ENCODE assay signal across 9 mouse cellular contexts in genomic region chr3:95988969-95989368, GRCm38 (mm10). TPM values are rescaled to one million over a fixed set of nuclear protein-coding genes. Genes with fewer than 3 reads are reported as not detected.
DNase-seq lines count a peak whose midpoint lies in the region; ATAC-seq lines count a peak whose summit lies in the region.
"Had no signal": no experiment of that assay in that cellular context is flagged by ENCODE, and none has a peak within 500 bp of the region (broad histone marks: within the 10 kb centered on the region; RNA-seq: fewer than 3 reads in every experiment).

No protein-coding gene starts in this region.

- H3K27ac ChIP-seq in midbrain, embryonic 13.5 days: peak overlapping the region; percentile 30; the same call in 1 of the 2 replicates
- H3K27ac ChIP-seq in midbrain, embryonic 16.5 days (ENCODE audit: low read length): no peak overlapping the region
- H3K27ac ChIP-seq in liver, embryonic 12.5 days: no peak overlapping the region
- no peak overlapping the region; the same call in 1 of the 2 replicates for H3K27ac ChIP-seq in forebrain, embryonic 13.5 days
- H3K27ac ChIP-seq: neural tube, embryonic 12.5 days had no signal

- H3K36me3 ChIP-seq in midbrain, embryonic 13.5 days: peaks cover 55% of the 10 kb centered on the region
- H3K36me3 ChIP-seq in midbrain, embryonic 16.5 days (ENCODE audit: control insufficient read depth, insufficient read depth, low read length): peaks cover 24% of the 10 kb centered on the region
- H3K36me3 ChIP-seq in liver, embryonic 12.5 days: peaks cover 32% of the 10 kb centered on the region
- peaks cover 62% of the 10 kb centered on the region for H3K36me3 ChIP-seq in forebrain, embryonic 13.5 days (ENCODE audit: poor library complexity, severe bottlenecking)

- no peak for ATAC-seq in midbrain, embryonic 13.5 days
- no peak for ATAC-seq in midbrain, embryonic 16.5 days
- no peak for ATAC-seq in liver, embryonic 12.5 days
- no peak for ATAC-seq in forebrain, embryonic 13.5 days

- no peaks in the 10 kb centered on the region for H3K27me3 ChIP-seq in midbrain, embryonic 13.5 days
- no peaks in the 10 kb centered on the region for H3K27me3 ChIP-seq in midbrain, embryonic 16.5 days (ENCODE audit: control insufficient read depth, insufficient read depth, low read depth, low read length)
- peaks cover 35% of the 10 kb centered on the region for H3K27me3 ChIP-seq in liver, embryonic 12.5 days (replicated peaks)
- no peaks in the 10 kb centered on the region for H3K27me3 ChIP-seq in forebrain, embryonic 13.5 days
- H3K27me3 ChIP-seq: neural tube, embryonic 12.5 days had no signal

- H3K9me3 ChIP-seq in midbrain, embryonic 13.5 days: no peaks in the 10 kb centered on the region
- H3K9me3 ChIP-seq in midbrain, embryonic 16.5 days (replicated peaks; ENCODE audit: control insufficient read depth, low read length, poor library complexity, severe bottlenecking): no peaks in the 10 kb centered on the region
- no peaks in the 10 kb centered on the region for H3K9me3 ChIP-seq in liver, embryonic 12.5 days (replicated peaks)
- no peaks in the 10 kb centered on the region for H3K9me3 ChIP-seq in forebrain, embryonic 13.5 days (replicated peaks)
- H3K9me3 ChIP-seq: neural tube, embryonic 12.5 days had no signal

- H3K4me3 ChIP-seq in midbrain, embryonic 13.5 days (replicated peaks): no peak overlapping the region
- no peak overlapping the region for H3K4me3 ChIP-seq in midbrain, embryonic 16.5 days (ENCODE audit: low read depth, low read length)
- no peak overlapping the region for H3K4me3 ChIP-seq in liver, embryonic 12.5 days
- no peak overlapping the region for H3K4me3 ChIP-seq in forebrain, embryonic 13.5 days
- H3K4me3 ChIP-seq: neural tube, embryonic 12.5 days had no signal

- H3K9ac ChIP-seq in midbrain, embryonic 13.5 days (replicated peaks): no peak overlapping the region
- no peak overlapping the region for H3K9ac ChIP-seq in midbrain, embryonic 16.5 days (ENCODE audit: low read depth, low read length)
- no peak overlapping the region for H3K9ac ChIP-seq in liver, embryonic 12.5 days
- no peak overlapping the region for H3K9ac ChIP-seq in forebrain, embryonic 13.5 days
- H3K9ac ChIP-seq: neural tube, embryonic 12.5 days had no signal

- no peak overlapping the region for H3K4me2 ChIP-seq in midbrain, embryonic 13.5 days (replicated peaks)
- no peak overlapping the region for H3K4me2 ChIP-seq in midbrain, embryonic 16.5 days (ENCODE audit: low read length)
- H3K4me2 ChIP-seq in liver, embryonic 12.5 days: no peak overlapping the region
- no peak overlapping the region for H3K4me2 ChIP-seq in forebrain, embryonic 13.5 days
- H3K4me2 ChIP-seq: neural tube, embryonic 12.5 days had no signal

- DNase-seq in cerebellum, adult 9-10 months: peak; percentile 82
- DNase-seq in heart, postnatal 4 days: peak; percentile 62
- DNase-seq in lung, postnatal 10 days: peak; percentile 92
- DNase-seq in thymus, postnatal 4 days: no peak

- peaks cover 59% of the 10 kb centered on the region for H3K4me1 ChIP-seq in midbrain, embryonic 13.5 days (replicated peaks)
- peaks cover 43% of the 10 kb centered on the region for H3K4me1 ChIP-seq in midbrain, embryonic 16.5 days (ENCODE audit: control insufficient read depth, insufficient read depth, low read length)
- peaks cover 41% of the 10 kb centered on the region for H3K4me1 ChIP-seq in liver, embryonic 12.5 days
- H3K4me1 ChIP-seq in forebrain, embryonic 13.5 days: peaks cover 56% of the 10 kb centered on the region

- WGBS in midbrain, embryonic 13.5 days: 71% methylated on average over 10 of the region's 10 CpGs
- 63% methylated on average over 10 of the region's 10 CpGs for WGBS in midbrain, embryonic 16.5 days
- WGBS in liver, embryonic 12.5 days (ENCODE audit: insufficient replicate concordance): 77% methylated on average over 10 of the region's 10 CpGs
- WGBS in forebrain, embryonic 13.5 days: 73% methylated on average over 10 of the region's 10 CpGs

RNA-seq across cellular contexts. Expression of gene Plekho1, which starts 6.8 kb away (rescaled TPM):
- 61.2 and 77.0 TPM in 2 replicates for polyA plus RNA-seq in midbrain, embryonic 13.5 days (2015; fragmentation: Nextera tagmentation; extraction: Ambion mirVana)
- 46.1 and 54.6 TPM in 2 replicates for polyA plus RNA-seq in midbrain, embryonic 16.5 days (2015; fragmentation: Nextera tagmentation; extraction: Ambion mirVana)
- 100 to 1,000 TPM; 141 to 164 TPM for total RNA-seq in heart, postnatal 4 days (2021)
- 9.4 and 10.4 TPM in 2 replicates for polyA plus RNA-seq in liver, embryonic 12.5 days (2016; fragmentation: Nextera tagmentation; extraction: Ambion mirVana)
- polyA plus RNA-seq in forebrain, embryonic 13.5 days (2015; fragmentation: Nextera tagmentation; extraction: Ambion mirVana): 80.4 and 85.1 TPM in 2 replicates

RNA-seq across cellular contexts. Expression of gene Anp32e, which starts 59.9 kb away (rescaled TPM):
- 218 and 242 TPM in 2 replicates for polyA plus RNA-seq in midbrain, embryonic 13.5 days (2015; fragmentation: Nextera tagmentation; extraction: Ambion mirVana)
- 110 and 131 TPM in 2 replicates for polyA plus RNA-seq in midbrain, embryonic 16.5 days (2015; fragmentation: Nextera tagmentation; extraction: Ambion mirVana)
- total RNA-seq in heart, postnatal 4 days (2021): 100 to 1,000 TPM; 172 to 180 TPM
- polyA plus RNA-seq in liver, embryonic 12.5 days (2016; fragmentation: Nextera tagmentation; extraction: Ambion mirVana): 185 and 198 TPM in 2 replicates
- 322 and 341 TPM in 2 replicates for polyA plus RNA-seq in forebrain, embryonic 13.5 days (2015; fragmentation: Nextera tagmentation; extraction: Ambion mirVana)
